In the genomic region with DNA sequence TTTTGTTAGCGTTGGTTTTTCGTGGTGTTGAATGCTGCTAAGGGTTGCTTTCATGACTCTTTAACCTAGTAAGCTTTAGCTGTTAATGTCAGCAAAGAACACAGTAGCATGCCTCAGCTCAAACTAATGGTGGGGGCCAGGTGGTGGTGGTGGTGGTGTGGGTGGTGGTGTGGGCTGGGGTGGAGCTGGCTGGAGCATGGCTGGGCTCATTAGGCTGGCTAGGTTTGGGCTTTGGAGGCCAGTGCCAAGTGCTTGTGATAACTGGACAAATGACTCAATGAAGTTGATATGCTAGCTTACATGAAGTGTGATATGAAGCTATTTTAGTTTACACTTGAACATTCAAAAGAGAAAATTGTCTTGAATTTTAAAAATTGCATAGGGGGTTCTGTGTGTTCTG, we compare ENCODE assay signal across 2 mouse cellular contexts.
TF ChIP-seq lines count a peak whose summit lies in the region.

No protein-coding gene starts in this region.

TF ChIP-seq in CH12.LX, 34 proteins besides CTCF, POLR2A, EP300 and RAD21:
- TF ChIP-seq MXI1 (IDR thresholded peaks at IDR 0.05; ENCODE audit: low read depth, low read length) (peak; percentile 41; the same call in 1 of the 2 replicates), UBTF (IDR thresholded peaks at IDR 0.05; ENCODE audit: low read depth, low read length) (no peak)
TF ChIP-seq in CH12.LX: peak in this region for 1.

TF ChIP-seq in ES-E14, 5 proteins besides CTCF, POLR2A, EP300 and RAD21:
- TF ChIP-seq HCFC1 (IDR thresholded peaks at IDR 0.05; ENCODE audit: borderline replicate concordance, insufficient read depth, low read length): no peak
- TF ChIP-seq ZC3H11A (IDR thresholded peaks at IDR 0.05; ENCODE audit: borderline replicate concordance, low read depth, low read length): no peak
- no peak for TF ChIP-seq MAFK (IDR thresholded peaks at IDR 0.05; ENCODE audit: insufficient read depth, low read depth, low read length)
- no peak for TF ChIP-seq CHD2 (IDR thresholded peaks at IDR 0.05; ENCODE audit: low read depth, low read length)
- no peak for TF ChIP-seq ZNF384 (IDR thresholded peaks at IDR 0.05; ENCODE audit: low read depth, low read length)
